Mouse (Mus musculus): ENCODE results near the gene Gm42372. TPM values are rescaled to one million over a fixed set of nuclear protein-coding genes. Genes with fewer than 3 reads are reported as not detected.

Gene Gm42372
- 0.03 TPM in 1 of 2 replicates, not detected in the other for polyA plus RNA-seq (2012; rRNA removed; ENCODE audit: low replicate concordance)

DNA sequence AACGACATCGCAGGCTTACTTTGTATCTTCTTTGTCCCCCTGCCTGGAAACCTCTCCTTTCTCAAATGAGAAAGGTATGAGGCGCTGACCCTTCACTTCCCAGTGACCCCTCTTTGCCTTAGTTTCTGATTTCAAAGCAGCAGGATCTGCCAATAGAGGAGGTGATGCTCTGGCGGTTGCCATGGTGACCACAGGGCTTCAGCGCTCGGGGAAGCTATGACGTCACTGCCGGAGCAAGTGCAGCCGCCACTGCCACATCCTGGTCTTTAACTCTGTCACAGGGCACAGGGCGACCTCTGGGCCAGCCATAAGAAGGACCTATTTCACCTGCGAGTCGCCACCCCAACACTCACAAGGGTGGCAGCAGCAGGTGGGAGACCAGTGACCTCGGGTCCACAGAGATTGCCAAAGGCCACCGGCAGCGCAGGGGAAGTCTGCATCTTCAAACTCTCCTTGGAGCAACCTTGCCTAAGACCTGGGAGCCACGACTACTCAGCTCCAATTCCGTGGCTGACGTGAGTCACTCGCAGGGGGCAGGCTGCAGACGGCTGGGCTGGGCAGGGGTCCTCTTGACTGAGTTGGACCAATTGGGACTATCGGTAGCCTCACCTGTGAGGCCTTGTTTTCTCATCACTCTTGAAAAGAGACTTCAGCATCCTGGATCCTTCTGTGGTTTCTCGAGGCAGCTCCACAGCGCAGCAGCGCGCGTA lies at the start of gene Gm42372:
TSS of gene Gm42372 (plus strand) at position 228 of the 710 bp plus-strand sequence.

DNA sequence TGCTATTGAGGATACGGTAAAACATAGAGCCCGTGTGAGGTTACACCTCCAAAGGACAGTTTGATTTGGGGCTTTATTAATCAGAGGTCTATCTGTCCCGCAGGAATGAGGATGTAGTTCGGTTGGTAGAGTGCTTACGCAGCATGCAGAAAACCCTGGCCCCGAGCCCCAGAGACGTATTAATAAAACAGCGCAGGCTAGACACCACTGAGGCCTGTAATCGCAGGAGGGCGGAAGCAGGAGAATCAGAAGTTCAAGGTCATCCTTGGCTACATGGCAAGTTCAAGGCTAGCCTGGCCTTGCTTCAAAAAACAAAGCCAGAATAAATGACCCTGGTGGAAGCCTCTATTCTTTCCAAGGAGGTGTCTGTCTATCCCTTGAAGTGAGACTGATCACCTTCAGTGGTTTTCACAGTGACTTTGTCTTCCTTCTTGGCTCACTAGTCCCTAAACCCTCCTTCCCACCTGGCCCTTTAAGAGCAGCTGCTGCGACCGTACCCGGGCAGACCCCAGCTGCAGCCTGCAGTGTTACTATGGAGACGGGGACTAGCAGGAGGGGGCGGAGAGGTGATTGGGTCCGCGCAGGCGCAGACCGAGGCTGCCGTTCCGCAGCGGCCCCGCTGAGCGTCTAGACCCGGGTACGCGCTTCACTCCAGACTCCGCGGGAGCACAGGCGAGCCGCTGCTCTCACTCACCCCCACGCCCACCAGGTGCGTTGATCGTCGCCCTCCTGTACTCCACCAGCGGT lies 38.7 kb upstream of the Gm42372 start, which contains the start of gene Pnmal2:
TSS of gene Pnmal2 (plus strand) at position 622 of the 747 bp plus-strand sequence.

GRCm38 (mm10) chr7:16959539-16960187 lies 23.2 kb upstream of the Gm42372 start, which contains the start of gene Pnmal1:
Pnmal1 (plus strand) TSS chr7:16959679.

DNA sequence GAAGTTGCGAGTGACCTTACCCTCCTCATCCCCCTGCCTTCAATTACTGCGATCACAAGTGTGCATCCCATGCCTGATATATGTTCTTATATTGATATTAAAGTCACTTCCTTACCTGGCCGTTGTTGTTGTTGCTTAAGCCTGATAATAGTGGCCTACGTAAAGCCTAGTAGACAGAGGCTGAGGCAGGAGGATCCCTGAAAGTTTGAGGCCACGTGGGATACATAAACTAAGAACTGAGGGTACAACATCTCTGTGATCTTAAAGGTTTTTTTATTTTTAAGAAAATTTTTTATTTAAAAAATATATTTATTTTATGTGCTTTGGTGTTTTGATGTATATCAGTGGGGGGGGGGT lies 9.5 kb downstream of the Gm42372 start, which contains the start of gene Ccdc8:
TSS of gene Ccdc8 (plus strand) at position 258 of the 357 bp plus-strand sequence.

GRCm38 (mm10) chr7:17027588-17028343 lies 44.9 kb downstream of the Gm42372 start, which contains the start of gene Ppp5c:
Ppp5c (minus strand) TSS chr7:17027924.

Other genes with a start within 250 kb of the Gm42372 start
- gene Ap2s1, start 244.7 kb upstream of the Gm42372 start, polyA plus RNA-seq (2012; rRNA removed; ENCODE audit: low replicate concordance) = 367 and 369 TPM in 2 replicates
- gene Slc1a5, start 201.7 kb upstream of the Gm42372 start, polyA plus RNA-seq (2012; rRNA removed; ENCODE audit: low replicate concordance) = 610 and 2,049 TPM in 2 replicates
- 135 and 201 TPM in 2 replicates for gene Strn4, start 167.2 kb upstream of the Gm42372 start, polyA plus RNA-seq (2012; rRNA removed; ENCODE audit: low replicate concordance)
- gene Fkrp, start 166.4 kb upstream of the Gm42372 start, polyA plus RNA-seq (2012; rRNA removed; ENCODE audit: low replicate concordance) = 22.2 and 44.9 TPM in 2 replicates
- gene Prkd2, start 140.2 kb upstream of the Gm42372 start, polyA plus RNA-seq (2012; rRNA removed; ENCODE audit: low replicate concordance) = 45.3 and 48.4 TPM in 2 replicates
- 6.1 and 84.2 TPM in 2 replicates for gene Dact3, start 107.8 kb upstream of the Gm42372 start, polyA plus RNA-seq (2012; rRNA removed; ENCODE audit: low replicate concordance)
- 6.5 and 30.5 TPM in 2 replicates for gene Gng8, start 91.3 kb upstream of the Gm42372 start, polyA plus RNA-seq (2012; rRNA removed; ENCODE audit: low replicate concordance)
- 9.8 and 12.6 TPM in 2 replicates for gene Ptgir, start 76.6 kb upstream of the Gm42372 start, polyA plus RNA-seq (2012; rRNA removed; ENCODE audit: low replicate concordance)
- gene Calm3, start 59.0 kb upstream of the Gm42372 start, polyA plus RNA-seq (2012; rRNA removed; ENCODE audit: low replicate concordance) = 196 and 348 TPM in 2 replicates
- gene Pnmal2, start 38.4 kb upstream of the Gm42372 start, polyA plus RNA-seq (2012; rRNA removed; ENCODE audit: low replicate concordance) = 0.36 and 3.8 TPM in 2 replicates
- 0.13 TPM in 1 of 2 replicates, not detected in the other for gene Pnmal1, start 23.4 kb upstream of the Gm42372 start, polyA plus RNA-seq (2012; rRNA removed; ENCODE audit: low replicate concordance)
- gene Ccdc8, start 9.6 kb downstream of the Gm42372 start, polyA plus RNA-seq (2012; rRNA removed; ENCODE audit: low replicate concordance) = 3.2 and 13.5 TPM in 2 replicates
- 129 and 161 TPM in 2 replicates for gene Ppp5c, start 44.8 kb downstream of the Gm42372 start, polyA plus RNA-seq (2012; rRNA removed; ENCODE audit: low replicate concordance)
- gene Hif3a, start 79.3 kb downstream of the Gm42372 start, polyA plus RNA-seq (2012; rRNA removed; ENCODE audit: low replicate concordance) = 0.85 and 1.6 TPM in 2 replicates
- gene Psg16, start 91.0 kb downstream of the Gm42372 start, polyA plus RNA-seq (2012; rRNA removed; ENCODE audit: low replicate concordance) = not detected in 2 replicates
- gene Ceacam3, start 167.2 kb downstream of the Gm42372 start, polyA plus RNA-seq (2012; rRNA removed; ENCODE audit: low replicate concordance) = not detected in 2 replicates
- not detected in 2 replicates for gene Psg29, start 220.4 kb downstream of the Gm42372 start, polyA plus RNA-seq (2012; rRNA removed; ENCODE audit: low replicate concordance)